Mouse (Mus musculus) neural tube, embryonic 11.5 days (tissue): ENCODE results near the gene Pnpla3. TPM values are rescaled to one million over a fixed set of nuclear protein-coding genes. Genes with fewer than 3 reads are reported as not detected.

Experiments used
- ATAC-seq: fragments of 200-750 bp; cut with Nextera tagmentation; 2 replicates; pipeline ENCODE4 v1.8.0; 2017; ENCODE audit warnings: moderate number of reproducible peaks, mild to moderate bottlenecking, moderate TSS enrichment, moderate library complexity; ENCODE audit not compliant: insufficient read depth, low FRiP score, low TSS enrichment
- DNase-seq: peaks from one replicate; pipeline ENCODE4 v3.0.0-alpha.2; 2015; ENCODE audit warnings: low spot score
- H3K27ac ChIP-seq: fragments of 300-500 bp; sonication (generic); 2 replicates; pipeline ENCODE4 v1.5.1; 2014; ENCODE audit warnings: low read depth, mild to moderate bottlenecking, low read length
- H3K27me3 ChIP-seq: fragments of 300-500 bp; sonication (generic); 2 replicates; pipeline ENCODE4 v1.6.1; 2014; ENCODE audit warnings: mild to moderate bottlenecking, low read length, mixed read lengths; ENCODE audit not compliant: control insufficient read depth, insufficient read depth
- H3K36me3 ChIP-seq: fragments of 300-500 bp; sonication (generic); 2 replicates; pipeline ENCODE4 v1.6.1; 2014; ENCODE audit warnings: mild to moderate bottlenecking, low read length, moderate library complexity, mixed read lengths; ENCODE audit not compliant: control insufficient read depth, insufficient read depth
- H3K4me1 ChIP-seq: fragments of 300-500 bp; sonication (generic); 2 replicates; pipeline ENCODE4 v1.6.1; 2014; ENCODE audit warnings: low read length, mixed read lengths; ENCODE audit not compliant: control insufficient read depth, insufficient read depth
- H3K4me2 ChIP-seq: fragments of 300-500 bp; sonication (generic); 2 replicates; pipeline ENCODE4 v1.6.1; 2014; ENCODE audit warnings: low read depth, mild to moderate bottlenecking, moderate library complexity
- H3K4me3 ChIP-seq: fragments of 300-500 bp; sonication (generic); 2 replicates; pipeline ENCODE4 v1.5.1; 2014; ENCODE audit warnings: low read depth, low read length
- H3K9ac ChIP-seq: fragments of 300-500 bp; sonication (generic); 2 replicates; pipeline ENCODE4 v1.6.1; 2014; ENCODE audit warnings: mild to moderate bottlenecking, low read length
- H3K9me3 ChIP-seq: fragments of 300-500 bp; sonication (generic); 2 replicates; pipeline ENCODE4 v1.6.1; 2016; ENCODE audit warnings: low read length; ENCODE audit not compliant: control insufficient read depth
- WGBS: fragments of 180-500 bp; shearing (Covaris S2); extraction: QIAGEN DNeasy Blood & Tissue Kit; methylation state at CpG from one replicate; pipeline ENCODE4 v1.1.7; 2014; 5-methylcytosine and 5-hydroxymethylcytosine counted together
- polyA plus RNA-seq: library from polyadenylated mRNA; unstranded; fragments of >200 nt; fragmentation: Nextera tagmentation; extraction: Ambion mirVana; gene quantifications from 2 replicates; pipeline ENCODE4 v1.2.1, GENCODE M21; 2014

Pnpla3 gene
- polyA plus RNA-seq, 1 experiment from 2014 or later = 0.29 TPM

DNA sequence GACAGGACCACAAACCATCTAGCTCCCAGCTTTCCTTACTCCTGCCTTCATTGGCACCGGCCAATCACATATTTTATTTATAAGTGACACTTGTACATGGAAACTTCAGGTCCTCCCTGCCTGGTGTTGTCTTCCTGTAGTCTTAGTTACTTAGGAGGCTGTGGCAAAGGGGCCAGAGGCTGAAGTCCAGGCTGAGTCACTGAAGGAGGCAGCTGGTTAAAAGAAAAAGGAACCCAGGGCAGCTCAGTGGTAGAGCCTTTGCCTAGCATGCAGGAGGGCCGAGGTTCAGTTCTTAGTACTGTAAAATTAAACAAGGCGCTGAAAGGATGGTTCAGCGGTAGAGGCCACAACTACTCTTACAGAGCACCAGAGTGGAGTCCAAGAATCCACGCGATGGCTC lies 819 bp upstream of the Pnpla3 start:
- Histone ChIP-seq H3K27me3 (no peaks in the 10 kb centered on the region), H3K4me3 (no peak overlapping the region), H3K27ac (no peak overlapping the region), H3K9ac (no peak overlapping the region), H3K36me3 (no peaks in the 10 kb centered on the region), H3K9me3 (no peaks in the 10 kb centered on the region), H3K4me2 (no peak overlapping the region), H3K4me1 (0 out of 2 replicates have a peak, but pooled peaks cover 3% of the 10 kb centered on the region)
- DNase-seq (no peak), ATAC-seq (no peak)
- WGBS = 70% methylated on average over 6 of the region's 6 CpGs

DNA sequence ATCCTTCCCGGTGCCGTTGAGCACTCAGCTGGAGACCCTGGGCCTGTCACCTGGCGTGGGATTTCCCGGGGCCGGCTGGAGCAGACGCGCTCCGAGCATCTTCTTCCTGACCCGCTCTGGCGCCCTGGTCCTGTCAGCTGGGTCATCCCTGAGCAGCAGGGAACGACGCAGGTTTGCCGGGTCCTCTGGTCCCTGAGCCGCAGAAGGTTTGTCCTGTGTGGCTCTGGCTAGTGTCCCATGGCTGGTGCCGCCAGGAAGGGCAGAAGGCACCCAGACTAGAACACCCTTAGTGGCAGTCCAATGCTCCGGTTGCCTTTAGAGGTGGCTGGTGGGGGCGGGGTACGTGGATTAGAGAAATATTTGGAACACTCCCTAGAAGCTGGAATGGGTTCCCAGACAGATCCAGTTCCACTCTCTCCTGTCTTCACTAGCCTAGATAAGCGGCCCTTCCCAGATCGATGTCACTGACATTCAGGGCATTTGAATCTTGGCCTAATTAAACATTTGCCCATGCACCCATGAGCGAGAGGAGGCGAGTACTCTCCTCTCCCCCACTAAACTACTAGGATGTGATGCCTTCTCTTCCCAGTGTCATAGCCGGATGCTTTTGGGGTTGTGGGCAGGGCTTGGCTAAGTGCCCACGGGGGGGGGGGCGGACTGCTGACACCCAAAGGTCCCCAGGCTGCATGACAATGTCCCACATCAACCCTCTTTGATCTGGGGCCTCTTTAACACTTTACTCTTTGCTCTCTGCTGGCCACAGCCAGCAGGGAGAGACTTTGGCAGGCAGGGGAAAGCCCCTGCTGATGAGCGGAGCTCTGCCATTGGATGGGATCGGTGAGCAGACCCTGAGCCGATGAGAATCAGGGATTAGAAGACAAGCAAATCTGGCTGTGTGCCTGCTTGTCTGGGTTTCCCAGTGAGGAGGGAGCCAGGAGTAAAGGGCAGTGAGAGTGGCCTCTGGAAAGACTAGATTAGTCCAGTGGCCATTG lies 829 bp downstream of the Pnpla3 start:
- Histone ChIP-seq H3K4me2 (peak overlapping the region; percentile 94), H3K4me1 (0 out of 2 replicates have a peak, but pooled peaks cover 3% of the 10 kb centered on the region), H3K27ac (0 out of 2 replicates have a peak overlapping the region, but pooled peaks have one; percentile 39), H3K4me3 (peak overlapping the region; percentile 48), H3K9ac (peak overlapping the region; percentile 58), H3K36me3 (no peaks in the 10 kb centered on the region), H3K9me3 (no peaks in the 10 kb centered on the region), H3K27me3 (no peaks in the 10 kb centered on the region)
- WGBS = 3% methylated on average over 28 of the region's 28 CpGs
- peak; percentile 23 for DNase-seq
- ATAC-seq = peak; percentile 27; the same call in 1 of the 2 replicates

- Histone ChIP-seq H3K27me3 (no peaks in the 10 kb centered on the region), H3K4me3 (no peak overlapping the region), H3K9ac (no peak overlapping the region), H3K4me2 (no peak overlapping the region), H3K9me3 (no peaks in the 10 kb centered on the region), H3K36me3 (no peaks in the 10 kb centered on the region), H3K27ac (no peak overlapping the region), H3K4me1 (0 out of 2 replicates have a peak, but pooled peaks cover 3% of the 10 kb centered on the region)
- 59% methylated on average over 1 of the region's 1 CpGs for WGBS
- ATAC-seq = no peak
- DNase-seq = no peak
These were observed 1.9 kb downstream of the Pnpla3 start for GRCm38 (mm10) chr15:84169511-84169910.

GRCm38 (mm10) chr15:84171166-84171565 lies 3.5 kb downstream of the Pnpla3 start:
- no peaks in the 10 kb centered on the region for H3K27me3 ChIP-seq
- no peak overlapping the region for H3K4me2 ChIP-seq
- DNase-seq (no peak), ATAC-seq (no peak)
- no peak overlapping the region for H3K9ac ChIP-seq
- H3K9me3 ChIP-seq = no peaks in the 10 kb centered on the region
- 0 out of 2 replicates have a peak, but pooled peaks cover 3% of the 10 kb centered on the region for H3K4me1 ChIP-seq
- no peak overlapping the region for H3K27ac ChIP-seq
- H3K36me3 ChIP-seq = no peaks in the 10 kb centered on the region
- WGBS = 86% methylated on average over 7 of the region's 7 CpGs
- H3K4me3 ChIP-seq = no peak overlapping the region

DNA sequence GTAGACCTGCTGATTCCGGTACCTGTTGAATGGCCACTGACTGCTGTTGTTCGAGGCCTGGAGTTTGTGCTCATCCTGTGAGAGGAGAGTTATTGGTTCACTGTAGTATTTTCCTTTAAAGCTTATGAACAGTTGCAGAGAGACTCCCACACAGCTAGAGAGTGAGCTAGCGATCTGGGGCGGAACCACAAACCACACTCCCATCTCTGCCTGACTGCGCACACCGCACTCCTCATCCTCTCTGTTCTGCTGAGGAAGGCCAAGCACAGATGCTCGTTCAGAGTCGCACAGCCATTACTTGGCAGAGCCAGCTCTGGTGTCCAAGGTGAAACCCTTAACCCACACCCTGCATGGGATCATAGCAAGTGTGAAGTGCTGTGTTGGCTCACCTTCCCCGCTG lies 11.1 kb downstream of the Pnpla3 start:
- Histone ChIP-seq H3K4me3 (no peak overlapping the region), H3K9me3 (no peaks in the 10 kb centered on the region)
- WGBS = 93% methylated on average over 9 of the region's 9 CpGs

DNA sequence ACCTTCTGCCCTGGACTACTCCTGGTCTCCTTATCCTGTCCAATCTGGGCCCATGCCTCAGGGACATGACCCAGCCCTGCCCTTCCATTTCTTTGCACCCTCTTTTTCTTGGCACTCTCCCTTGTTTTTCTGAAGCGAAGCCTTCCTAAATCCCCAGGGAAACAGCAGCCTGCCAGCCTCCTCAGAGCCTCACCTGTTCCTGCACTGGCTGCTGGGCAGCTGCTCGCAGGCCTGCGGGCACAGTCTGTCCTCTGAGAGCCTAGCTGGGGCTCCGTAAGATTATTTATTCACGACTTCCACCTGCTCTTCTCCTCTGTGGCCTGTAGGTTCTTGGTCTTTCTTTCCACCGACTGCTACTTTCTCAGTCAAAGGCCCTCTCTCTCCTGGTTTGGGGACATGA lies 14.4 kb downstream of the Pnpla3 start:
- 67% methylated on average over 6 of the region's 6 CpGs for WGBS
- no peaks in the 10 kb centered on the region for H3K9me3 ChIP-seq
- no peak overlapping the region for H3K4me3 ChIP-seq
- no peak overlapping the region for H3K9ac ChIP-seq
- DNase-seq (no peak), ATAC-seq (no peak)
- H3K4me2 ChIP-seq = no peak overlapping the region
- H3K4me1 ChIP-seq = no peaks in the 10 kb centered on the region
- H3K27ac ChIP-seq = no peak overlapping the region
- H3K36me3 ChIP-seq = no peaks in the 10 kb centered on the region
- no peaks in the 10 kb centered on the region for H3K27me3 ChIP-seq

More for the DNA sequence above, 11.1 kb downstream of the Pnpla3 start:
- Histone ChIP-seq H3K4me2 (no peak overlapping the region), H3K27me3 (no peaks in the 10 kb centered on the region), H3K9ac (no peak overlapping the region), H3K4me1 (no peaks in the 10 kb centered on the region), H3K36me3 (no peaks in the 10 kb centered on the region), H3K27ac (no peak overlapping the region)
- no peak for DNase-seq
- no peak for ATAC-seq

GRCm38 (mm10) chr15:84183967-84184366 lies 16.3 kb downstream of the Pnpla3 start:
- no peak overlapping the region for H3K27ac ChIP-seq
- H3K4me3 ChIP-seq = no peak overlapping the region
- no peaks in the 10 kb centered on the region for H3K9me3 ChIP-seq
- DNase-seq (no peak), ATAC-seq (no peak)
- no peaks in the 10 kb centered on the region for H3K27me3 ChIP-seq
- H3K9ac ChIP-seq = no peak overlapping the region
- H3K4me2 ChIP-seq = no peak overlapping the region
- WGBS = 35% methylated on average over 1 of the region's 1 CpGs
- H3K4me1 ChIP-seq = no peaks in the 10 kb centered on the region
- H3K36me3 ChIP-seq = no peaks in the 10 kb centered on the region

GRCm38 (mm10) chr15:84186196-84186595 lies 18.6 kb downstream of the Pnpla3 start:
- no peak for DNase-seq
- no peak overlapping the region for H3K4me2 ChIP-seq
- no peak overlapping the region for H3K4me3 ChIP-seq
- H3K27ac ChIP-seq = no peak overlapping the region
- H3K27me3 ChIP-seq = no peaks in the 10 kb centered on the region
- H3K4me1 ChIP-seq = no peaks in the 10 kb centered on the region
- H3K9ac ChIP-seq = no peak overlapping the region
- no peaks in the 10 kb centered on the region for H3K9me3 ChIP-seq
- 67% methylated on average over 4 of the region's 4 CpGs for whole genome bisulfite sequencing
- no peak for ATAC-seq
- H3K36me3 ChIP-seq = no peaks in the 10 kb centered on the region
